Mouse (Mus musculus) ES-Bruce4 (cell line): ENCODE results near the gene Frmd5.

ENCODE experiments used
- CTCF ChIP-seq: IDR thresholded peaks from one replicate; pipeline ENCODE4 v1.8.1; 2011; ENCODE audit warnings: low read depth, low read length
- EP300 ChIP-seq: IDR thresholded peaks from 2 replicates; pipeline ENCODE4 v1.6.1; 2011; ENCODE audit warnings: low read depth, low read length; ENCODE audit not compliant: insufficient read depth
- POLR2A ChIP-seq: IDR thresholded peaks from one replicate; pipeline ENCODE4 v1.8.1; 2011; ENCODE audit warnings: low read length; ENCODE audit not compliant: insufficient read depth

DNA sequence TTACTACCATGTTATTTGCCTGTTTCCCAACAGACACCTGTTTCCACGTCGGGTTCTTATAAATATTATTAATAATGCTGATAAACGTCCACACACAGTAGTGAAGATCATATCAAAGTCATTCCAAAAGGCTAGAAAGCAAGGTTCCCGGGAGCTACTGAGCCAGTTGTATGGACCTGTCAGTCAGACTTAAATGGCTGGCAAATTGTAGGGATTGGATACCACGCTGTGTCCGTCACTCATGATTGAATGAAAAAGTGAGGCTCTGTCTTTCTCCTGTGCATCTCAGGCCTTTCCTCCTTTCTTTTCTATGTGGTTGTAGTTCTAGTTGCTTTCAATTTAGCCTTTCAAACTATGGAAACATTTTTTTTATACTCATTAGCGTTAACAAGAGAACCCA is 73.5 kb downstream of the Frmd5 start:
- no peak for TF ChIP-seq CTCF
- TF ChIP-seq POLR2A: no peak
- no peak for TF ChIP-seq EP300
